Mouse (Mus musculus): ENCODE data around the gene D130043K22Rik.
"Not testable (repeated sequence)": the region's sequence is repeated elsewhere in the genome, so short reads cannot be mapped to it uniquely, and the experiment has no call there.

D130043K22Rik gene

GRCm38 (mm10) chr13:24832131-24832810 lies 12.7 kb upstream of the D130043K22Rik start:
- DNase-seq (ENCODE audit: low spot score), result no peak

- no peak for DNase-seq (ENCODE audit: low spot score)
Measured at GRCm38 (mm10) chr13:24832811-24833155, 12.2 kb upstream of the D130043K22Rik start.

GRCm38 (mm10) chr13:24837765-24838164 lies 7.2 kb upstream of the D130043K22Rik start:
- not testable (repeated sequence) for DNase-seq (ENCODE audit: low spot score)

GRCm38 (mm10) chr13:24839831-24840230 lies 5.1 kb upstream of the D130043K22Rik start:
- no peak for DNase-seq (ENCODE audit: low spot score)

- no peak for DNase-seq (ENCODE audit: low spot score)
Measured at GRCm38 (mm10) chr13:24841702-24842101, 3.2 kb upstream of the D130043K22Rik start.

- no peak for DNase-seq (ENCODE audit: low spot score)
Measured at GRCm38 (mm10) chr13:24849318-24849717, 4.4 kb downstream of the D130043K22Rik start.

- no peak for DNase-seq (ENCODE audit: low spot score)
Measured at GRCm38 (mm10) chr13:24851989-24852388, 7.1 kb downstream of the D130043K22Rik start.

GRCm38 (mm10) chr13:24852570-24852969 lies 7.6 kb downstream of the D130043K22Rik start:
- no peak for DNase-seq (ENCODE audit: low spot score)

- DNase-seq (ENCODE audit: low spot score), result no peak
Measured at GRCm38 (mm10) chr13:24859115-24859514, 14.2 kb downstream of the D130043K22Rik start.

GRCm38 (mm10) chr13:24861084-24861483 lies 16.1 kb downstream of the D130043K22Rik start:
- no peak for DNase-seq (ENCODE audit: low spot score)

- no peak for DNase-seq (ENCODE audit: low spot score)
Measured at GRCm38 (mm10) chr13:24862021-24862420, 17.1 kb downstream of the D130043K22Rik start.

- DNase-seq (ENCODE audit: low spot score), result peak; percentile 25
Measured at GRCm38 (mm10) chr13:24862520-24862919, 17.6 kb downstream of the D130043K22Rik start.

- DNase-seq (ENCODE audit: low spot score), result no peak
Measured at GRCm38 (mm10) chr13:24866430-24867402, 21.8 kb downstream of the D130043K22Rik start.

GRCm38 (mm10) chr13:24867789-24868188 lies 22.9 kb downstream of the D130043K22Rik start:
- no peak for DNase-seq (ENCODE audit: low spot score)

- DNase-seq (ENCODE audit: low spot score), result no peak
Measured at GRCm38 (mm10) chr13:24868233-24868632, 23.3 kb downstream of the D130043K22Rik start.

- no peak for DNase-seq (ENCODE audit: low spot score)
Measured at GRCm38 (mm10) chr13:24879359-24880040, 34.6 kb downstream of the D130043K22Rik start.

GRCm38 (mm10) chr13:24880208-24880607 lies 35.3 kb downstream of the D130043K22Rik start:
- no peak for DNase-seq (ENCODE audit: low spot score)

- DNase-seq (ENCODE audit: low spot score), result no peak
Measured at GRCm38 (mm10) chr13:24880704-24881103, 35.8 kb downstream of the D130043K22Rik start.

GRCm38 (mm10) chr13:24882411-24882810 lies 37.5 kb downstream of the D130043K22Rik start:
- no peak for DNase-seq (ENCODE audit: low spot score)

GRCm38 (mm10) chr13:24889554-24889953 lies 44.6 kb downstream of the D130043K22Rik start:
- DNase-seq (ENCODE audit: low spot score), result no peak

- no peak for DNase-seq (ENCODE audit: low spot score)
Measured at GRCm38 (mm10) chr13:24892516-24892915, 47.6 kb downstream of the D130043K22Rik start.

- no peak for DNase-seq (ENCODE audit: low spot score)
Measured at GRCm38 (mm10) chr13:24893880-24894279, 48.9 kb downstream of the D130043K22Rik start.

Measured in spleen, adult 12 weeks (tissue).